Mouse (Mus musculus) CH12.LX (cell line): ENCODE measurements around the gene Rbbp7. TPM values are rescaled to one million over a fixed set of nuclear protein-coding genes. Genes with fewer than 3 reads are reported as not detected.

Experiments
- DNase-seq: peaks from one replicate; pipeline ENCODE4 v3.0.0-alpha.2; 2013; ENCODE audit errors: extremely low read depth
- H3K27ac ChIP-seq: 2 replicates; pipeline ENCODE4 v1.5.1; 2012; ENCODE audit warnings: low read depth, mild to moderate bottlenecking, control low read depth, moderate library complexity; ENCODE audit not compliant: insufficient read depth
- H3K27me3 ChIP-seq: replicated peaks from 2 replicates; pipeline ENCODE3; 2012; ENCODE audit warnings: inconsistent platforms
- H3K36me3 ChIP-seq, 2 experiments: replicated peaks in 1 of 2; 2 replicates each; pipeline versions ENCODE3 to v1.6.1; 2012; ENCODE audit warnings: inconsistent platforms in 1 of 2, low read length in 1 of 2, mild to moderate bottlenecking in 1 of 2, mixed read lengths in 1 of 2, moderate library complexity in 1 of 2; ENCODE audit not compliant: control insufficient read depth in 1 of 2, insufficient read depth in 1 of 2
- H3K4me1 ChIP-seq, 2 experiments: 2 replicates each; pipeline ENCODE4 v1.6.1; 2012; ENCODE audit warnings: inconsistent platforms in 1 of 2, moderate library complexity in 1 of 2; ENCODE audit not compliant: insufficient read depth in 2 of 2, control insufficient read depth in 1 of 2
- H3K4me2 ChIP-seq: 2 replicates; pipeline ENCODE4 v1.6.1; 2012; ENCODE audit warnings: low read depth, mild to moderate bottlenecking, control low read depth; ENCODE audit not compliant: poor library complexity, insufficient read depth, severe bottlenecking
- H3K4me3 ChIP-seq, 3 experiments: fragments of 150-350 bp in 1 of 3; sonication (generic) in 1 of 3; replicated peaks in 1 of 3; 2 replicates each; pipeline versions ENCODE3 to v1.5.1; 2011 to 2012; ENCODE audit warnings: low read depth in 2 of 3, low read length in 2 of 3, mild to moderate bottlenecking in 2 of 3, moderate library complexity in 2 of 3, control low read depth in 1 of 3, improper control_type of control experiment in 1 of 3, inconsistent platforms in 1 of 3, mixed read lengths in 1 of 3; ENCODE audit not compliant: poor library complexity in 1 of 3
- H3K79me2 ChIP-seq: replicated peaks from 2 replicates; pipeline ENCODE4 v1.6.1; 2012; ENCODE audit warnings: mild to moderate bottlenecking, moderate library complexity; ENCODE audit not compliant: control insufficient read depth, poor library complexity, insufficient read depth, severe bottlenecking; ENCODE audit errors: extremely low read depth
- H3K9ac ChIP-seq: 2 replicates; pipeline ENCODE4 v1.6.1; 2012; ENCODE audit warnings: low read depth, mild to moderate bottlenecking, control low read depth, moderate library complexity; ENCODE audit not compliant: insufficient read depth
- H3K9me3 ChIP-seq: replicated peaks from 2 replicates; pipeline ENCODE3; 2012; ENCODE audit warnings: low read length, inconsistent platforms, mixed read lengths
- BHLHE40 ChIP-seq: IDR thresholded peaks from 2 replicates; pipeline ENCODE4 v1.6.1; 2011; ENCODE audit warnings: mild to moderate bottlenecking, low read depth, low read length, improper control_type of control experiment
- CTCF ChIP-seq, 2 experiments: IDR thresholded peaks in 1 of 2; conservative IDR thresholded peaks in 1 of 2; 2 replicates each; pipeline ENCODE4 v1.5.1; 2011 to 2012; ENCODE audit warnings: low read depth in 2 of 2, low read length in 2 of 2, improper control_type of control experiment in 1 of 2, inconsistent platforms in 1 of 2, mild to moderate bottlenecking in 1 of 2, moderate library complexity in 1 of 2
- E2F4 ChIP-seq: IDR thresholded peaks from 2 replicates; pipeline ENCODE4 v1.6.1; 2011; ENCODE audit warnings: low read depth, low read length, improper control_type of control experiment; ENCODE audit not compliant: insufficient replicate concordance
- ELF1 ChIP-seq: IDR thresholded peaks from 2 replicates; pipeline ENCODE4 v1.6.1; 2014; ENCODE audit warnings: low read depth, mild to moderate bottlenecking, inconsistent platforms, low read length, improper control_type of control experiment
- EP300 ChIP-seq: IDR thresholded peaks from 2 replicates; pipeline ENCODE4 v1.6.1; 2011; ENCODE audit warnings: low read length, improper control_type of control experiment
- ETS1 ChIP-seq: conservative IDR thresholded peaks from 2 replicates; pipeline ENCODE4 v1.6.1; 2012; ENCODE audit warnings: low read depth, mild to moderate bottlenecking, inconsistent platforms, low read length, improper control_type of control experiment, moderate library complexity
- GABPA ChIP-seq: IDR thresholded peaks from 2 replicates; pipeline ENCODE4 v1.6.1; 2012; ENCODE audit warnings: low read depth, low read length, improper control_type of control experiment, inconsistent platforms; ENCODE audit not compliant: insufficient replicate concordance
- HCFC1 ChIP-seq: IDR thresholded peaks from 2 replicates; pipeline ENCODE4 v1.6.1; 2012; ENCODE audit warnings: low read depth, mild to moderate bottlenecking, inconsistent platforms, low read length, improper control_type of control experiment
- IRF4 ChIP-seq: IDR thresholded peaks from 2 replicates; pipeline ENCODE4 v1.6.1; 2014; ENCODE audit warnings: low read depth, mild to moderate bottlenecking, inconsistent platforms, low read length, improper control_type of control experiment
- JUND ChIP-seq: conservative IDR thresholded peaks from 2 replicates; pipeline ENCODE4 v1.6.1; 2011; ENCODE audit warnings: low read depth, low read length, improper control_type of control experiment
- KAT2A ChIP-seq: IDR thresholded peaks from 2 replicates; pipeline ENCODE4 v1.6.1; 2012; ENCODE audit warnings: low read length, improper control_type of control experiment, inconsistent platforms; ENCODE audit not compliant: insufficient replicate concordance
- MAX ChIP-seq: IDR thresholded peaks from 2 replicates; pipeline ENCODE4 v1.6.1; 2011; ENCODE audit warnings: low read length, improper control_type of control experiment
- MAZ ChIP-seq: IDR thresholded peaks from 2 replicates; pipeline ENCODE4 v1.6.1; 2012; ENCODE audit warnings: low read depth, mild to moderate bottlenecking, inconsistent platforms, low read length, improper control_type of control experiment, moderate library complexity
- MEF2A ChIP-seq: IDR thresholded peaks from 2 replicates; pipeline ENCODE4 v1.6.1; 2014; ENCODE audit warnings: low read depth, mild to moderate bottlenecking, inconsistent platforms, low read length, improper control_type of control experiment, borderline replicate concordance
- MYC ChIP-seq: IDR thresholded peaks from 2 replicates; pipeline ENCODE4 v1.6.1; 2011; ENCODE audit warnings: low read depth, mild to moderate bottlenecking, improper control_type of control experiment, low read length
- NELFE ChIP-seq: IDR thresholded peaks from 2 replicates; pipeline ENCODE4 v1.6.1; 2011; ENCODE audit warnings: low read depth, low read length, improper control_type of control experiment
- NRF1 ChIP-seq: IDR thresholded peaks from 2 replicates; pipeline ENCODE4 v1.6.1; 2014; ENCODE audit warnings: low read depth, mild to moderate bottlenecking, inconsistent platforms, low read length, improper control_type of control experiment, moderate library complexity
- PAX5 ChIP-seq: IDR thresholded peaks from 2 replicates; pipeline ENCODE4 v1.6.1; 2012; ENCODE audit warnings: low read length, inconsistent platforms, mixed read lengths
- POLR2AphosphoS2 ChIP-seq: IDR thresholded peaks from 2 replicates; pipeline ENCODE4 v1.6.1; 2011; ENCODE audit warnings: low read depth, low read length, improper control_type of control experiment
- RAD21 ChIP-seq: IDR thresholded peaks from 2 replicates; pipeline ENCODE4 v1.6.1; 2011; ENCODE audit warnings: low read depth, mild to moderate bottlenecking, low read length, improper control_type of control experiment, moderate library complexity
- RCOR1 ChIP-seq: conservative IDR thresholded peaks from 2 replicates; pipeline ENCODE4 v1.6.1; 2012; ENCODE audit warnings: low read depth, mild to moderate bottlenecking, inconsistent platforms, low read length, improper control_type of control experiment
- SIN3A ChIP-seq: IDR thresholded peaks from 2 replicates; pipeline ENCODE4 v1.6.1; 2012; ENCODE audit warnings: low read length, improper control_type of control experiment, inconsistent platforms
- SMC3 ChIP-seq: IDR thresholded peaks from 2 replicates; pipeline ENCODE4 v1.6.1; 2011; ENCODE audit warnings: low read depth, low read length, improper control_type of control experiment
- TBP ChIP-seq: conservative IDR thresholded peaks from 2 replicates; pipeline ENCODE4 v1.6.1; 2011; ENCODE audit warnings: low read depth, low read length, improper control_type of control experiment
- TCF12 ChIP-seq: IDR thresholded peaks from 2 replicates; pipeline ENCODE4 v1.6.1; 2014; ENCODE audit warnings: low read depth, mild to moderate bottlenecking, inconsistent platforms, low read length, improper control_type of control experiment
- UBTF ChIP-seq: IDR thresholded peaks from 2 replicates; pipeline ENCODE4 v1.6.1; 2012; ENCODE audit warnings: low read depth, mild to moderate bottlenecking, inconsistent platforms, low read length, improper control_type of control experiment, moderate library complexity
- ZC3H11A ChIP-seq: IDR thresholded peaks from 2 replicates; pipeline ENCODE4 v1.6.1; 2012; ENCODE audit warnings: low read depth, mild to moderate bottlenecking, inconsistent platforms, low read length, improper control_type of control experiment
- ZMIZ1 ChIP-seq: IDR thresholded peaks from 2 replicates; pipeline ENCODE4 v1.6.1; 2012; ENCODE audit warnings: low read depth, mild to moderate bottlenecking, inconsistent platforms, low read length, improper control_type of control experiment
- ZNF384 ChIP-seq: IDR thresholded peaks from 2 replicates; pipeline ENCODE4 v1.6.1; 2012; ENCODE audit warnings: low read depth, low read length, improper control_type of control experiment, inconsistent platforms
- dilution Hi-C: fragments of 300-500 bp; cut with MboI; formaldehyde crosslinking; loops from 2 replicates; pipeline ENCODE4 v1.14.3; 2020; ENCODE audit warnings: low sequenced_read_pairs; ENCODE audit not compliant: extremely low pct_unique_long_range_greater_than_20kb, extremely low pct_ligation_motif_present
- in situ Hi-C: fragments of 300-500 bp; cut with MboI; formaldehyde crosslinking; loops from 3 replicates; pipeline ENCODE4 v1.14.3; 2019; ENCODE audit warnings: low sequenced_read_pairs, low pct_ligation_motif_present, low pct_unique_long_range_greater_than_20kb, mixed read lengths
- polyA plus RNA-seq: library from polyadenylated mRNA; unstranded; fragments of >175 nt; gene quantifications from 2 replicates; pipeline ENCODE4 v1.2.1, GENCODE M21; 2012; ENCODE audit warnings: low read depth; ENCODE audit not compliant: insufficient read length
- total RNA-seq, 2 experiments: library from RNA; depleted of rRNA; stranded (reverse); fragments of 300-350 nt in 1 of 2; fragments of >200 nt in 1 of 2; gene quantifications; 2 replicates each; pipeline ENCODE4 v1.2.3; 2012 to 2014

Gene Rbbp7
- total and polyA plus RNA-seq, 3 experiments = 338 to 651 (median 577) TPM

GRCm38 (mm10) chrX:162761716-162762395 lies 1.7 kb downstream of the Rbbp7 start (continued):
- TF ChIP-seq NELFE (no peak), EP300 (no peak), IRF4 (no peak), POLR2AphosphoS2 (peak; percentile 46; the same call in 1 of the 2 replicates), SIN3A (peak; percentile 56), TBP (no peak), UBTF (no peak), MEF2A (no peak), ETS1 (no peak), HCFC1 (no peak), RCOR1 (no peak), ZC3H11A (no peak), KAT2A (no peak), GABPA (no peak), ZNF384 (no peak), MYC (no peak)

DNA sequence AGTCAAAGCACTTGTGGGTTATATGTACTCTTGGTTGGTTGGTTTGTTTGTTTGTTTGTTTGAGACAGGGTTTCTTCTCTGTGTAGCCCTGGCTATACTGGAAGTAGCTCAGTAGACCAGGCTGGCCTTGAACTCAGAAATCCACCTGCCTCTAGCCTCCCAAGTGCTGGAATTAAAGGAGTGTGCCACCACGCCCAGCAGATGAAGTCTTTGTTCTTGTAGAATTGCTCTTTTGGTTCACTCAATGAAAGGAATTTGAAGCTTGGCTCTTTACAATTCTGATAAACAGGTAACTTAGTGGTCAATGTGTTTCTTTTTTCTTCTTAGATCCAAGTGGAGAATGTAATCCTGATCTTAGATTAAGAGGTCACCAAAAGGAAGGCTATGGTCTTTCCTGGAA lies 10.5 kb downstream of the Rbbp7 start:
- dilution Hi-C loops = no loop called here
- in situ Hi-C loops = no loop called here

More for the DNA sequence above, 10.5 kb downstream of the Rbbp7 start:
- no peak overlapping the region for H3K27ac ChIP-seq
- no peak for TF ChIP-seq CTCF (conservative IDR thresholded peaks at IDR 0.05 in 1 of 2, IDR thresholded peaks at IDR 0.05 in 1 of 2; ENCODE audit: low read depth in 2 of 2, low read length in 2 of 2)
- TF ChIP-seq RAD21 = no peak
- no peak for TF ChIP-seq MEF2A
- no peak for TF ChIP-seq PAX5
- no peak for TF ChIP-seq MAX
- TF ChIP-seq SMC3 = no peak
- no peak for TF ChIP-seq ELF1
- TF ChIP-seq JUND = no peak
- no peak for TF ChIP-seq TCF12
- no peak for TF ChIP-seq MAZ
- TF ChIP-seq KAT2A = no peak
- TF ChIP-seq BHLHE40 = no peak
- no peak for TF ChIP-seq NRF1
- no peak for TF ChIP-seq EP300
- no peak for TF ChIP-seq HCFC1
- TF ChIP-seq POLR2AphosphoS2 = no peak
- TF ChIP-seq TBP = no peak
- no peak for TF ChIP-seq ZMIZ1
- no peak for TF ChIP-seq E2F4
- H3K4me1 ChIP-seq = peaks cover 0 to 6% of the 10 kb centered on the region in 2 experiments; a peak in 1 of 4 replicates
- no peak overlapping the region for H3K4me2 ChIP-seq
- no peak overlapping the region for H3K4me3 ChIP-seq
- no peak for DNase-seq
- H3K9me3 ChIP-seq = no peaks in the 10 kb centered on the region
- H3K9ac ChIP-seq = no peak overlapping the region
- H3K79me2 ChIP-seq = peaks cover 33% of the 10 kb centered on the region
- peaks cover 39 to 72% of the 10 kb centered on the region in 2 experiments for H3K36me3 ChIP-seq
- no peaks in the 10 kb centered on the region for H3K27me3 ChIP-seq
